Mouse (Mus musculus) lung, adult 2 months (tissue): ENCODE results near the gene Cyp4f39. TPM values are rescaled to one million over a fixed set of nuclear protein-coding genes. Genes with fewer than 3 reads are reported as not detected.
"Not testable (repeated sequence)": the region's sequence is repeated elsewhere in the genome, so short reads cannot be mapped to it uniquely, and the experiment has no call there.

Experiments
- DNase-seq: peaks from one replicate; pipeline ENCODE4 v3.0.0; 2022
- H3K4me1 ChIP-seq: fragments of 200-500 bp; 2 replicates; pipeline ENCODE4 v1.6.1; 2011; ENCODE audit warnings: low read length; ENCODE audit not compliant: control insufficient read depth, insufficient read depth
- H3K4me3 ChIP-seq: fragments of 200-500 bp; replicated peaks from 2 replicates; pipeline ENCODE3; 2011; ENCODE audit warnings: low read depth, mild to moderate bottlenecking, control low read depth, low read length; ENCODE audit errors: extremely low read depth
- CTCF ChIP-seq: fragments of 200-500 bp; IDR thresholded peaks from 2 replicates; pipeline ENCODE4 v1.5.1; 2011; ENCODE audit warnings: mild to moderate bottlenecking, low read length, control low read depth; ENCODE audit not compliant: insufficient read depth
- POLR2A ChIP-seq: fragments of 200-500 bp; IDR thresholded peaks from 2 replicates; pipeline ENCODE4 v1.6.1; 2011; ENCODE audit warnings: low read depth, mild to moderate bottlenecking, control low read depth, low read length, borderline replicate concordance; ENCODE audit errors: extremely low read depth
- whole genome bisulfite sequencing: fragments of 180-500 bp; shearing (Covaris S2); methylation state at CpG from one replicate; pipeline ENCODE4 v1.1.7; 2018; 5-methylcytosine and 5-hydroxymethylcytosine counted together
- polyA plus RNA-seq: library from polyadenylated mRNA; depleted of rRNA; stranded (reverse); fragments of >200 nt; gene quantifications from 2 replicates; pipeline ENCODE4 v1.2.3, GENCODE M21; 2012

The Cyp4f39 gene
- polyA plus RNA-seq, 1 experiment, result 18.7 TPM

DNA sequence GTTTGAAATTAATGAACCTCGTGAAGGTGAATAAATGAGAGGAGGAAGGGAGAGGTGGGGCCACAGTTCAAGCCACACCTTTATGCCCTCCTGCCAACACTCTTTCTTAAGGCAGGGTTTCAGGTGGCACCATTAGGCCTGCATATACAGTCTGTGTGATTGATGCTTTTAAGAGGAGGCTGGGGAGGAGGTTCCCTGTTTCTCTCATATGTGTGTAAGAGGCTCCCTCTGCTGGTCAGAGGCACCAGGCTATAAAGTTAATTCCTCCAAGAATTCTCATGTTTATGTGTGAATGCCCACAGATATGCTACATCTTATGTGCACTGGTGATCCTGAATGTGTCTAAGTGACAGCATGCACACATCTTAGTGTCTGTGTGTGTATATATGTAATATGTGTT lies 42.1 kb downstream of the Cyp4f39 start:
- WGBS, result 26% methylated on average over 1 of the region's 1 CpGs
- peak; percentile 51 for DNase-seq

DNA sequence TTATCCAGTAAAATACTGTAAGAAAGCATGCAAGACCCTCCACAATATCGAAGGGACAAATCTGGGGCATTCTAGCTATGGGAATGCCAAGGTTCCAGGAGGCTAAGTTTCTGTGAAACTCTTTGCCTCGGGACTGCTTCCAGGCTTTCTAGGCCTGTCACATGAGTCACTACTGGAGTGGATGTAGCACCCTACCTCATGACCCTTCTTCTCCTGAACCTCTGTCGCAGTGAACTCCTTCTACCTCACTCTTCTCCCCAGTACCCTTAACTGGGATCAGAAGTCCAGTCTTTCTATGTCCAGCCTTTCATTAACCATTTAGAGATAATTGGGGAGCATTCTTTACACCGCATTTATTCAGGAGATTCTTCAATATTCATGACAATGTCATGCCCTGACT lies 48.0 kb downstream of the Cyp4f39 start:
- H3K4me3 ChIP-seq, H3K4me1 ChIP-seq, DNase-seq: not testable (repeated sequence)
- WGBS, result 78% methylated on average over 4 of the region's 4 CpGs

More for the DNA sequence above, 42.1 kb downstream of the Cyp4f39 start:
- TF ChIP-seq CTCF (0 out of 2 replicates have a peak, but pooled peaks have one; percentile 32), POLR2A (no peak)
- 0 out of 2 replicates have a peak, but pooled peaks cover 2% of the 10 kb centered on the region for H3K4me1 ChIP-seq
- no peak overlapping the region for H3K4me3 ChIP-seq

- WGBS, result 52% methylated on average over 3 of the region's 3 CpGs
- H3K4me1 ChIP-seq, result 0 out of 2 replicates have a peak, but pooled peaks cover 2% of the 10 kb centered on the region
- TF ChIP-seq CTCF (no peak), POLR2A (no peak)
- no peak for DNase-seq
- no peak overlapping the region for H3K4me3 ChIP-seq
These were observed 48.5 kb downstream of the Cyp4f39 start for GRCm38 (mm10) chr17:32501051-32501450.

- TF ChIP-seq POLR2A (no peak), CTCF (no peak)
- Histone ChIP-seq H3K4me1 (peaks cover 6% of the 10 kb centered on the region; the same call in 1 of the 2 replicates), H3K4me3 (no peak overlapping the region)
- WGBS, result 41% methylated on average over 2 of the region's 2 CpGs
- DNase-seq, result no peak
These were observed 50.6 kb downstream of the Cyp4f39 start for GRCm38 (mm10) chr17:32503111-32503510.

- Histone ChIP-seq H3K4me1 (peaks cover 6% of the 10 kb centered on the region; the same call in 1 of the 2 replicates), H3K4me3 (peak within 1 kb of the TSS; percentile 74)
- TF ChIP-seq CTCF (no peak), POLR2A (peak; percentile 58; the same call in 1 of the 2 replicates)
- WGBS, result 2% methylated on average over 30 of the region's 30 CpGs
- DNase-seq, result peak; percentile 56
These were observed 53.6 kb downstream of the Cyp4f39 start, which contains the start of gene Cyp4f17 for GRCm38 (mm10) chr17:32505851-32506728. Gene Cyp4f17, plus strand, starts transcription at chr17:32506050.

DNA sequence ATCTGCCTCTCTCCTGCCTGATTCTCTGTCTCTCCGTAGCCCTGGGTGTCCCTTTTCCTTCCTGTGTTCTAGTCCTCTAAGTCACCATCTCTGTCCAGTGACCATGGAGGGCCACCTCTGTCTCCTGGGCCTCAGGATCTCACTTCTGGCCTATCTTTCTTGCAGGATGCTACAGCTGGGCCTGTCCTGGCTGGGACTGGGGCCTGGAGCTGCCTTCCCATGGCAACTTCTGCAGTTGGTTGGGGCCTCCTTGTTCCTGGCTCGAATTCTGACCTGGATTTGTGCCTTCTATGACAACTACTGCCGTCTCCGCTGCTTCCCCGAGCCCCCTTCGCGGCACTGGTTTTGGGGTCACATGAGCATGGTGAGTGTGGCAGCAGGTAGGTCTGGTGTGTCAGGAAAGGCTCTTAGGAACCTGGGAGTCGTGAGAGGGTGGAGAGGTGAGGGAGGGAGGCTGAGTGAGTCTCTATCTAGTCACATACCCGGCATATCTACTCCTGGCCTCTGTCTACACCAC lies 54.3 kb downstream of the Cyp4f39 start:
- Histone ChIP-seq H3K4me1 (peaks cover 6% of the 10 kb centered on the region; the same call in 1 of the 2 replicates), H3K4me3 (peak overlapping the region; percentile 70)
- no peak for DNase-seq
- 41% methylated on average over 9 of the region's 9 CpGs for WGBS
- TF ChIP-seq POLR2A (no peak), CTCF (no peak)

DNA sequence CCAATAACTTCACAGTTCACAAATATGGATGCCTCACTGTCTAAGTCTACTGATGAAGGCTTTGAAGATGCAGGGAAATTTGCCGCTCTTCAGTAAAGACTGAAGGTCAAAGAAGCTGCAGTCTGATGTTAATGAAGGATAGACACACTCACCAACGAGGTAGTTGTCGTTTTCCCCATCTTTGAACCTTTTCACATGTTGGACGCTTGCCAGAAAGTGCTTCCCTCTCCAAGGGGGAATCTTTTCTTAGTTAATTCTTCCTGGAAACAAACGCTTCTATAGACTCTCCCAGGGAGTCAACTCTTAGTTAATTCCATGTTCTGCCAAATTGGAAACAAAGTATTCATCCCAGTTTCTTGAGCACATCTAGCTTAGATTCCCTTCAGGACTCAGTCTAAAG lies 63.6 kb downstream of the Cyp4f39 start:
- 65% methylated on average over 5 of the region's 5 CpGs for WGBS
- TF ChIP-seq POLR2A (no peak), CTCF (no peak)
- no peak overlapping the region for H3K4me3 ChIP-seq
- no peak for DNase-seq
- H3K4me1 ChIP-seq, result no peaks in the 10 kb centered on the region

- TF ChIP-seq CTCF, result no peak
- TF ChIP-seq POLR2A, result no peak
- WGBS, result 87% methylated on average over 5 of the region's 5 CpGs
- no peak for DNase-seq
- H3K4me1 ChIP-seq, result no peaks in the 10 kb centered on the region
- no peak overlapping the region for H3K4me3 ChIP-seq
These were observed 69.5 kb downstream of the Cyp4f39 start for GRCm38 (mm10) chr17:32521981-32522380.

DNA sequence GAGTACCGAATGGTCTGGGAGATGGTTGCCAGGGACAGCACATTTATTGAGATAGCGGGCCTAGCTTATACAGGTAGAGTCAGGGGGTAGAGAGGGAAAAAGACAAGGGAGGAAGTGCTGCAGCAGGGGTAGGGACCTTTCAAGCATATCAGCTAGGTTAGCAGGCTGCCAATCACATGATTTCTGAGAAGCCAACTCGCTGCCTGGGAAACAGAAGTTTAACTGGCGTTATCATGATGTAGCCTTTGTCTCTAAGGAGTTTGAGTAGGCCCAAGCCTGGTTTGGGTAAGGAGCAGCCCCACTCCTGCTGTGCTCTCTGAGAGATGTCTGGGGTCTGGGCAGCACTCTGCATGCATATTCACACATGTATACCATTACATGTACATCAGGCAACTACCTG lies 69.9 kb downstream of the Cyp4f39 start:
- WGBS, result 92% methylated on average over 4 of the region's 4 CpGs
- DNase-seq, result no peak
- Histone ChIP-seq H3K4me3 (no peak overlapping the region), H3K4me1 (no peaks in the 10 kb centered on the region)
- no peak for TF ChIP-seq CTCF
- no peak for TF ChIP-seq POLR2A

- no peaks in the 10 kb centered on the region for H3K4me1 ChIP-seq
- H3K4me3 ChIP-seq, result no peak overlapping the region
- DNase-seq, result no peak
- WGBS, result 79% methylated on average over 5 of the region's 5 CpGs
- TF ChIP-seq CTCF (no peak), POLR2A (no peak)
These were observed 70.3 kb downstream of the Cyp4f39 start for GRCm38 (mm10) chr17:32522816-32523215.

- no peak for DNase-seq
- 73% methylated on average over 11 of the region's 11 CpGs for WGBS
- Histone ChIP-seq H3K4me1 (no peaks in the 10 kb centered on the region), H3K4me3 (peak overlapping the region; percentile 46)
- TF ChIP-seq POLR2A, result no peak
These were observed 71.4 kb downstream of the Cyp4f39 start for GRCm38 (mm10) chr17:32523895-32524294.

DNA sequence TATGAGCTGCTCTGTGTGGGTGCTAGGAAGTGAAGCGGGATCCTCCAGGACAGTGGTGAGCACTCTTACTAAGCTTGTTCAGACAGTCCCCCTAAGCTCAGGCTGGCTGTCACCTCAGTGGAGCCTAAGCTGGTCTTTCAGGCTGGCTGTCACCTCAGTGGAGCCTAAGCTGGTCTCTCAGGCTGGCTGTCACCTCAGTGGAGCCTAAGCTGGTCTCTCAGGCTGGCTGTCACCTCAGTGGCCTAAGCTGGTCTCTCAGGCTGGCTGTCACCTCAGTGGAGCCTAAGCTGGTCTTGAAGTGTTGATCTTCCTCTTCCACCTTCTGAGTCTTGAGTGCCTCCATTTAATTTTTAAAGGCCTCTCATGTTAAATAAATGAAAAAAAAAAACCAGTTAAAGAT lies 73.8 kb downstream of the Cyp4f39 start:
- 88% methylated on average over 1 of the region's 1 CpGs for WGBS
- DNase-seq, H3K4me1 ChIP-seq, H3K4me3 ChIP-seq: not testable (repeated sequence)
